Mouse (Mus musculus) E14TG2a.4 (cell line): ENCODE results near the gene Zfp169.

Experiments used
- CTCF ChIP-seq: conservative IDR thresholded peaks from 2 replicates; pipeline ENCODE4 v1.5.1; 2014; ENCODE audit warnings: low read length
- NANOG ChIP-seq: IDR thresholded peaks from 2 replicates; pipeline ENCODE4 v1.6.1; 2014; ENCODE audit warnings: borderline replicate concordance, low read length, mixed read lengths

DNA sequence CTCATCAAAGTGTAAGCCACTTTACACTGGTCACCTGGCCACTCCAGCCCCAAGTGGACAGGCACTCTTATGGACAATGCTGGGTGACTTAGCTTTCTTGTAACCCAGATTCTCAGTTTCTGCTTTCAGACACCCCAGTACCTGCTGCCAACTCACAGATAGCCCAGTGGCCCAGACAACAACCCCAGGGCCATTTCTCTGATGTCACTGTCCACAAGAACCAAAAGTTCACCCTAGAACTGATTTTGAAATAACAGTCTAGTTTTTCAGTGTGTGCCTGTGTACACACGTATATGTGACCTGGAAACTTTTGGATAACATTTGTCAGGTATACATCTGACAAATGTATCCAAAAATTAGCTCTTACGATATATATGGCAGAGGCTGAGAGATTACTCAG is 48.2 kb upstream of the Zfp169 start:
- TF ChIP-seq CTCF: no peak
- no peak for TF ChIP-seq NANOG
